Mouse (Mus musculus): ENCODE measurements around the gene Fam118a. TPM values are rescaled to one million over a fixed set of nuclear protein-coding genes. Genes with fewer than 3 reads are reported as not detected.
A peak's percentile ranks its signal among the peaks of the same experiment; 100 is the strongest.

The Fam118a gene
- polyA plus RNA-seq, 2 experiments, result 15.5 to 21.7 TPM

GRCm38 (mm10) chr15:84989771-84990170, 39.0 kb upstream of the Fam118a start:
- Histone ChIP-seq H3K4me1 (ENCODE audit: control insufficient read depth, insufficient read depth, low read length) (peaks cover 14% of the 10 kb centered on the region), H3K9me3 (ENCODE audit: control insufficient read depth, low read length) (no peaks in the 10 kb centered on the region), H3K27ac (replicated peaks; ENCODE audit: low read depth, low read length) (no peak overlapping the region), H3K36me3 (ENCODE audit: control insufficient read depth, insufficient read depth, low read length) (no peaks in the 10 kb centered on the region), H3K4me3 (replicated peaks; ENCODE audit: low read length) (no peak overlapping the region), H3K9ac (ENCODE audit: low read depth, low read length, severe bottlenecking) (no peak overlapping the region), H3K4me2 (replicated peaks; ENCODE audit: low read depth, low read length, severe bottlenecking) (no peak overlapping the region), H3K27me3 (ENCODE audit: control insufficient read depth, insufficient read depth, low read length) (no peaks in the 10 kb centered on the region)
- WGBS, result 61% methylated on average over 7 of the region's 7 CpGs
- DNase-seq (ENCODE audit: low spot score) (no peak), ATAC-seq (ENCODE audit: low FRiP score, low read depth) (no peak)
- TF ChIP-seq POLR2A (IDR thresholded peaks at IDR 0.05; ENCODE audit: borderline replicate concordance, extremely low read depth, insufficient read depth, insufficient read length), result no peak

GRCm38 (mm10) chr15:84994498-84994897, 34.2 kb upstream of the Fam118a start:
- H3K4me2 ChIP-seq (replicated peaks; ENCODE audit: low read depth, low read length, severe bottlenecking), result no peak overlapping the region
- no peak for TF ChIP-seq POLR2A (IDR thresholded peaks at IDR 0.05; ENCODE audit: borderline replicate concordance, extremely low read depth, insufficient read depth, insufficient read length)
- no peaks in the 10 kb centered on the region for H3K36me3 ChIP-seq (ENCODE audit: control insufficient read depth, insufficient read depth, low read length)
- H3K4me1 ChIP-seq (ENCODE audit: control insufficient read depth, insufficient read depth, low read length), result no peaks in the 10 kb centered on the region
- no peak overlapping the region for H3K4me3 ChIP-seq (replicated peaks; ENCODE audit: low read length)
- no peaks in the 10 kb centered on the region for H3K27me3 ChIP-seq (ENCODE audit: control insufficient read depth, insufficient read depth, low read length)
- no peak for ATAC-seq (ENCODE audit: low FRiP score, low read depth)
- DNase-seq (ENCODE audit: low spot score), result no peak
- WGBS, result 21% methylated on average over 6 of the region's 6 CpGs
- no peaks in the 10 kb centered on the region for H3K9me3 ChIP-seq (ENCODE audit: control insufficient read depth, low read length)
- H3K9ac ChIP-seq (ENCODE audit: low read depth, low read length, severe bottlenecking), result no peak overlapping the region
- H3K27ac ChIP-seq (replicated peaks; ENCODE audit: low read depth, low read length), result no peak overlapping the region

DNA sequence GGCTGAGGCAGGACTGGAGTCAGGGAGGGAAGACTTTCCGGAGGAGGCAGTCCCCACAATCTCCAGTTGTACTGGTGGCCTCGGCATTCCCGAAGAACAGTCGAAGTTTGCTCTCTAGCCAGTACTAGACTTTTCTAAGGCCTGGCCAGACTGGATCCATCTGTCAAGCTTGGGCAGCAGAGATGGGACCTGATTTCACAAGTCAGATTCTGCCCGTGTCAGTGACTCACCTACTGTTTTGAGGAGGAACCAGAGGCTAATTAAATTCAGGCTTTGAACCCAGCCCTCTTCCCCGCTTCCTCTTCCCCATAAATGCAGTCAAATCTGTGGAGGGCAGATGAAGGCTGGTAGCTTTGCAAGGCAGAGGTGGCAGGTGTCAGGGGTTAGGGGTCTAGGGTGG, 33.7 kb upstream of the Fam118a start:
- H3K4me2 ChIP-seq (replicated peaks; ENCODE audit: low read depth, low read length, severe bottlenecking), result no peak overlapping the region
- no peak for TF ChIP-seq POLR2A (IDR thresholded peaks at IDR 0.05; ENCODE audit: borderline replicate concordance, extremely low read depth, insufficient read depth, insufficient read length)
- H3K27me3 ChIP-seq (ENCODE audit: control insufficient read depth, insufficient read depth, low read length), result no peaks in the 10 kb centered on the region
- no peak overlapping the region for H3K9ac ChIP-seq (ENCODE audit: low read depth, low read length, severe bottlenecking)
- ATAC-seq (ENCODE audit: low FRiP score, low read depth) (no peak), DNase-seq (ENCODE audit: low spot score) (no peak)
- WGBS, result 31% methylated on average over 6 of the region's 6 CpGs
- no peak overlapping the region for H3K4me3 ChIP-seq (replicated peaks; ENCODE audit: low read length)
- no peaks in the 10 kb centered on the region for H3K9me3 ChIP-seq (ENCODE audit: control insufficient read depth, low read length)
- H3K4me1 ChIP-seq (ENCODE audit: control insufficient read depth, insufficient read depth, low read length), result no peaks in the 10 kb centered on the region
- no peaks in the 10 kb centered on the region for H3K36me3 ChIP-seq (ENCODE audit: control insufficient read depth, insufficient read depth, low read length)
- H3K27ac ChIP-seq (replicated peaks; ENCODE audit: low read depth, low read length), result no peak overlapping the region

DNA sequence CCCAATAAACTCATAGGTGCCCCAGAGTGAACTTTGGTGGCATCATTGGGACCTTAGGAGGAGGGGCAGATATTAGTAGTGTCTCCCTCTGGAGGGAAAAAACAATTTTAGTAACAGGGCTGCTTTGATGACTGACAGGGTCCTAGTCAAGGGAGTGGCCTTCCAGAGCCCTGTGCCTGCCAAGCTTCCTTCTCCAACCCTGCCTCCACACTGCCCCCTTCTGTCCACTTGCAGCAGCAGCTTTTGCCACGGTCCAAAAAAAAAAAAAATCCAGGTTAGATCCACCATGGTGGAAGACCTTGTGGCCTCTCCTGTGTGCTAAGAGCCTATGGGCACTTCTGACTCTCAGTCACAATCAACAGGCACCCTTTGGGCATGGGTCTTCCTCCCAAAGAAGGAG, 32.8 kb upstream of the Fam118a start:
- H3K9ac ChIP-seq (ENCODE audit: low read depth, low read length, severe bottlenecking), result no peak overlapping the region
- H3K4me2 ChIP-seq (replicated peaks; ENCODE audit: low read depth, low read length, severe bottlenecking), result no peak overlapping the region
- H3K4me1 ChIP-seq (ENCODE audit: control insufficient read depth, insufficient read depth, low read length), result no peaks in the 10 kb centered on the region
- H3K27me3 ChIP-seq (ENCODE audit: control insufficient read depth, insufficient read depth, low read length), result no peaks in the 10 kb centered on the region
- ATAC-seq (ENCODE audit: low FRiP score, low read depth) (no peak), DNase-seq (ENCODE audit: low spot score) (peak; percentile 33)
- no peak for TF ChIP-seq POLR2A (IDR thresholded peaks at IDR 0.05; ENCODE audit: borderline replicate concordance, extremely low read depth, insufficient read depth, insufficient read length)
- H3K4me3 ChIP-seq (replicated peaks; ENCODE audit: low read length), result no peak overlapping the region
- H3K36me3 ChIP-seq (ENCODE audit: control insufficient read depth, insufficient read depth, low read length), result no peaks in the 10 kb centered on the region
- no peak overlapping the region for H3K27ac ChIP-seq (replicated peaks; ENCODE audit: low read depth, low read length)
- no peaks in the 10 kb centered on the region for H3K9me3 ChIP-seq (ENCODE audit: control insufficient read depth, low read length)
- WGBS, result 0% methylated on average over 1 of the region's 1 CpGs

DNA sequence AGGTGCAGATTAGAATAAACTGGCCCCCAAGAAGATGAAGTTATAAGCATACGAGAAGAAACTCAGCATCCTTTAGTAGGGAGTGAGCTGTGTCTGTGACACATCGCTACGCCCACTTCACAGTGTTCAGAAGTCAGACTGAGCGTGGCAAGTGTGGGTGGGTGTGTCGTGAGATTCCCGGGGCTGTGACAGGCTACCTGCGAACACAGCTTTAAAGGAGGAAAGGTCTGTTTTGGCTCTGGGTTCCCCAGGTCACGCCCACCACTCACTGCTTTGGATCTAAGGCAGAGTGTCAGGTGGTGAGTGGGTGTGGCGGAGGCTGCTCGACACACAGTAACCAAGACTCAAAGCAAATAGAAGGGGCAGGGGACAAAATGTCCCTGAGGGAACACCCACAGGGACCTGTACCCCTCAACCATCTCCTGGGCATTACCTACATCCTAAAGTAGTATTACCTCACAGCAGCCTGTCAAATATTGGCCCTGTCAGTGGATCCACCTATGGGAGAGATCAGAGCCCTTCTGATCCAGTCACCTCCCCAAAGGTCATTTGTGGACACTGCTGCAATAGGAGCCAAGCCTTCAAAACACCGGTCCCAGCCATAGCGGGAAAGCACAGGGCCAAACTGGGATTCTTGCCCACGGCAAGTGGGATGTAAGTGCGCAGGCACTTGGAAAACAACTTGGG, 30.8 kb upstream of the Fam118a start:
- Histone ChIP-seq H3K9me3 (ENCODE audit: control insufficient read depth, low read length) (no peaks in the 10 kb centered on the region), H3K36me3 (ENCODE audit: control insufficient read depth, insufficient read depth, low read length) (no peaks in the 10 kb centered on the region), H3K4me1 (ENCODE audit: control insufficient read depth, insufficient read depth, low read length) (no peaks in the 10 kb centered on the region), H3K27ac (replicated peaks; ENCODE audit: low read depth, low read length) (no peak overlapping the region), H3K4me3 (replicated peaks; ENCODE audit: low read length) (no peak overlapping the region), H3K4me2 (replicated peaks; ENCODE audit: low read depth, low read length, severe bottlenecking) (no peak overlapping the region), H3K9ac (ENCODE audit: low read depth, low read length, severe bottlenecking) (no peak overlapping the region), H3K27me3 (ENCODE audit: control insufficient read depth, insufficient read depth, low read length) (no peaks in the 10 kb centered on the region)
- DNase-seq (ENCODE audit: low spot score), result no peak
- no peak for ATAC-seq (ENCODE audit: low FRiP score, low read depth)
- TF ChIP-seq POLR2A (IDR thresholded peaks at IDR 0.05; ENCODE audit: borderline replicate concordance, extremely low read depth, insufficient read depth, insufficient read length), result no peak
- WGBS, result 62% methylated on average over 14 of the region's 14 CpGs
